Mouse (Mus musculus): ENCODE measurements around the gene Brdt.

DNA sequence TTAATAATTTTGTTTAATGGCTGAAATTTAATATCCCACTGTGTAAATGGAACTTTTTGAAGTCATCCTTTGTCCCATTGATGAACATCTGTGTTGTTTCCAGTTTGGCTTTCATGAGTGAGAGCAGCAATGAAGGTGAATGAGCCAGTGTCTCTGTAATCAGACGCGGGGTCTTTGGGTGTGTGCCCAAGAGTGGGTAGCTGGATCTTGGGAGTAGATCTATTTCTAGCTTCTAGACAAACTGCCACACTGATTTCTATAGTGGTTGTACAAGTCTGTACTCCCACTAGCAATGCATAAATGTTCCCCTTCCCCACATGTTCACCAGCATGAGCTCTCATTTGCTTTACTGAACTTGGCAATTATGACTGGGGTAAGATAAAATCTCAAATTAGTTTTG is 58.4 kb downstream of the Brdt start:
- TF ChIP-seq CTCF (IDR thresholded peaks at IDR 0.05; ENCODE audit: control insufficient read depth, insufficient read depth, insufficient read length) = no peak
- no peak for TF ChIP-seq FOSL1 (IDR thresholded peaks at IDR 0.05; ENCODE audit: insufficient read depth, low read length, poor library complexity, severe bottlenecking)
- no peak for TF ChIP-seq MAX (IDR thresholded peaks at IDR 0.05)
- no peak for TF ChIP-seq MYOD1 (IDR thresholded peaks at IDR 0.05; ENCODE audit: control insufficient read depth, insufficient read length, low read depth)
- TF ChIP-seq CEBPB (IDR thresholded peaks at IDR 0.05; ENCODE audit: low read depth) = no peak
